ENCODE assay signal across 9 mouse cellular contexts in the genomic region with DNA sequence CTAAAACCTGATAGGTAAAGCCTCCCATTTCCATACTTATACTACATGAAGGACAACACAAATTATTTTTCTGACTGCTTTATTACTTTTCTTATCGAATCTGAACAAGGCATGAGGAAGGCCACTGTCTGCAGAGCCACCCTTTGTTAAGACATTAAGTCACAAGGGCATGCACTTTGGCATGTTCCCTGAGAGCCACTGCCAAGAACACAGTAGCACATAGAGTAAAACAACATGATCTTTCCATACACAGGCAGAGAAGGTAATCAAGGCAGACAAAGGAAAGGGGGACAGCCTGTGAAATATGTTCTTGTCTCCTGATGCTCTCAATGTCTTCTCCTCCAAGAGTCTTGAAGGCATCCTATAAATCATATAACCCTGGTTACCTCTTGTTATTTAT.
"Had no signal": no experiment of that assay in that cellular context is flagged by ENCODE, and none has a peak within 500 bp of the region (broad histone marks: within the 10 kb centered on the region; RNA-seq: fewer than 3 reads in every experiment).

No protein-coding gene starts in this region.

- DNase-seq: kidney, postnatal 10 days; left cerebral cortex, postnatal 4 days; lung, adult 18-20 months; lung, postnatal 4 days; midbrain, embryonic 14.5 days; right cerebral cortex, adult 18-20 months; right cerebral cortex, postnatal 25 days; thymus, adult 2 months; thymus, postnatal 25 days had no signal
